Mouse (Mus musculus) layer of hippocampus, adult 9-11 months (tissue): Measurements from ENCODE around the gene Gemin6.
A peak's percentile ranks its signal among the peaks of the same experiment; 100 is the strongest.
"Not testable (repeated sequence)": the region's sequence is repeated elsewhere in the genome, so short reads cannot be mapped to it uniquely, and the experiment has no call there.

Experiments used
- DNase-seq: peaks from one replicate; pipeline ENCODE4 v3.0.0; 2022

Gemin6 gene

GRCm38 (mm10) chr17:80224326-80225116 is at the start of gene Gemin6:
Gene Gemin6, plus strand, starts transcription at chr17:80224441.
- DNase-seq = peak; percentile 91

GRCm38 (mm10) chr17:80174699-80175385 is 49.4 kb upstream of the Gemin6 start:
- no peak for DNase-seq

- DNase-seq = no peak
Observed at GRCm38 (mm10) chr17:80175386-80175739, 48.9 kb upstream of the Gemin6 start.

GRCm38 (mm10) chr17:80175966-80176365 is 48.3 kb upstream of the Gemin6 start:
- DNase-seq = no peak

GRCm38 (mm10) chr17:80178846-80179245 is 45.4 kb upstream of the Gemin6 start:
- not testable (repeated sequence) for DNase-seq

GRCm38 (mm10) chr17:80179959-80180358 is 44.3 kb upstream of the Gemin6 start:
- peak; percentile 69 for DNase-seq

- no peak for DNase-seq
Observed at GRCm38 (mm10) chr17:80180468-80180867, 43.8 kb upstream of the Gemin6 start.

- DNase-seq = no peak
Observed at GRCm38 (mm10) chr17:80183615-80184014, 40.6 kb upstream of the Gemin6 start.

GRCm38 (mm10) chr17:80193075-80193474 is 31.2 kb upstream of the Gemin6 start:
- DNase-seq = no peak

GRCm38 (mm10) chr17:80199160-80199778 is 25.0 kb upstream of the Gemin6 start:
- DNase-seq = no peak

GRCm38 (mm10) chr17:80205657-80206056 is 18.6 kb upstream of the Gemin6 start:
- no peak for DNase-seq

GRCm38 (mm10) chr17:80206301-80206670 is 18.0 kb upstream of the Gemin6 start:
- no peak for DNase-seq

GRCm38 (mm10) chr17:80206671-80207581 is 17.3 kb upstream of the Gemin6 start, which contains the start of the genes Srsf7 and Ttc39d:
Gene Srsf7, minus strand, starts transcription at chr17:80207307.
Gene Ttc39d, plus strand, starts transcription at chr17:80207460.
- peak; percentile 97 for DNase-seq

GRCm38 (mm10) chr17:80213998-80214397 is 10.2 kb upstream of the Gemin6 start:
- DNase-seq = not testable (repeated sequence)

GRCm38 (mm10) chr17:80220131-80220530 is 4.1 kb upstream of the Gemin6 start:
- no peak for DNase-seq

- no peak for DNase-seq
Observed at GRCm38 (mm10) chr17:80221202-80221601, 3.0 kb upstream of the Gemin6 start.

- DNase-seq = no peak
Observed at GRCm38 (mm10) chr17:80221890-80222628, 2.2 kb upstream of the Gemin6 start.

GRCm38 (mm10) chr17:80223829-80224228 is 412 bp upstream of the Gemin6 start:
- no peak for DNase-seq

- DNase-seq = not testable (repeated sequence)
Observed at GRCm38 (mm10) chr17:80225142-80225541, 901 bp downstream of the Gemin6 start.

GRCm38 (mm10) chr17:80229396-80229795 is 5.2 kb downstream of the Gemin6 start:
- no peak for DNase-seq

GRCm38 (mm10) chr17:80233844-80234243 is 9.6 kb downstream of the Gemin6 start:
- no peak for DNase-seq

- no peak for DNase-seq
Observed at GRCm38 (mm10) chr17:80234376-80234775, 10.1 kb downstream of the Gemin6 start.
